Mouse (Mus musculus) heart, embryonic 12.5 days (tissue): ENCODE results near the gene Enkd1. TPM values are rescaled to one million over a fixed set of nuclear protein-coding genes. Genes with fewer than 3 reads are reported as not detected.

Experiments
- ATAC-seq: fragments of 200-750 bp; cut with Nextera tagmentation; 2 replicates; pipeline ENCODE4 v1.8.0; 2017; ENCODE audit warnings: moderate TSS enrichment, moderate library complexity; ENCODE audit not compliant: insufficient number of reproducible peaks, low FRiP score
- H3K27ac ChIP-seq: fragments of 300-500 bp; sonication (generic); 2 replicates; pipeline ENCODE4 v1.5.1; 2016; ENCODE audit warnings: mild to moderate bottlenecking, moderate library complexity; ENCODE audit not compliant: poor library complexity, severe bottlenecking
- H3K27me3 ChIP-seq: fragments of 300-500 bp; sonication (generic); replicated peaks from 2 replicates; pipeline ENCODE4 v1.6.1; 2016; ENCODE audit warnings: mild to moderate bottlenecking, moderate library complexity
- H3K36me3 ChIP-seq: fragments of 300-500 bp; sonication (generic); 2 replicates; pipeline ENCODE4 v1.6.1; 2016; ENCODE audit warnings: mild to moderate bottlenecking, moderate library complexity
- H3K4me1 ChIP-seq: fragments of 300-500 bp; sonication (generic); replicated peaks from 2 replicates; pipeline ENCODE4 v1.6.1; 2016; ENCODE audit warnings: mild to moderate bottlenecking
- H3K4me2 ChIP-seq: fragments of 300-500 bp; sonication (generic); 2 replicates; pipeline ENCODE4 v1.6.1; 2016; ENCODE audit warnings: mild to moderate bottlenecking, moderate library complexity
- H3K4me3 ChIP-seq: fragments of 300-500 bp; sonication (generic); 2 replicates; pipeline ENCODE4 v1.5.1; 2016; ENCODE audit warnings: mild to moderate bottlenecking
- H3K9ac ChIP-seq: fragments of 300-500 bp; sonication (generic); 2 replicates; pipeline ENCODE4 v1.6.1; 2016; ENCODE audit warnings: mild to moderate bottlenecking, moderate library complexity
- H3K9me3 ChIP-seq: fragments of 300-500 bp; sonication (generic); replicated peaks from 2 replicates; pipeline ENCODE4 v1.6.1; 2016; ENCODE audit warnings: mild to moderate bottlenecking, moderate library complexity
- WGBS: fragments of 180-500 bp; shearing (Covaris S2); methylation state at CpG from one replicate; pipeline ENCODE4 v1.1.7; 2016; 5-methylcytosine and 5-hydroxymethylcytosine counted together
- polyA plus RNA-seq: library from polyadenylated mRNA; unstranded; fragments of >200 nt; fragmentation: Nextera tagmentation; extraction: Ambion mirVana; gene quantifications from 2 replicates; pipeline ENCODE4 v1.2.1, GENCODE M21; 2016

The Enkd1 gene
- polyA plus RNA-seq, 1 experiment from 2014 or later, result 13.5 TPM

GRCm38 (mm10) chr8:105690978-105691377, 17.0 kb downstream of the Enkd1 start:
- WGBS, result 69% methylated on average over 14 of the region's 14 CpGs
- Histone ChIP-seq H3K9ac (no peak overlapping the region), H3K4me3 (no peak overlapping the region), H3K36me3 (peaks cover 4% of the 10 kb centered on the region), H3K4me2 (no peak overlapping the region), H3K27ac (no peak overlapping the region), H3K27me3 (peaks cover 45% of the 10 kb centered on the region), H3K4me1 (peaks cover 22% of the 10 kb centered on the region), H3K9me3 (peaks cover 8% of the 10 kb centered on the region; the same call in 1 of the 2 replicates)
- ATAC-seq, result no peak

DNA sequence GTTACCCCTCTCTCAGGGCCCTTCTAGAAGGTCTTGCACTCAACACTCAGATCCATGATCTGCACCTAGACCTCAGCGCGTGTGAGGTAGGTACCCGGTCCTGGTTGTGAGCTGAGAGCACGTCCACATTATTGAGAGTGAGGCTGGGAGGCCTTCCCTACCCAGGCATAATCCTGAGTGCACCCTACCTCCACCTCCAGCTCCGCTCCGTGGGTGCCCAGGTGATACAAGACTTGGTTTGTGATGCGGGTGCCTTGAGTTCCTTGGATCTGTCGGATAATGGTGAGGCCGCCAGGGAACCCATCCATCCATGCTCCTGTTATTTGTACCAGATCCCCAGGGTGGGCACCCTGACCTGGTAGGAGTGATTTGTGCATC, 18.0 kb downstream of the Enkd1 start:
- ATAC-seq, result no peak
- Histone ChIP-seq H3K27me3 (peaks cover 37% of the 10 kb centered on the region), H3K4me3 (no peak overlapping the region), H3K4me1 (peaks cover 31% of the 10 kb centered on the region), H3K4me2 (no peak overlapping the region), H3K36me3 (peaks cover 4% of the 10 kb centered on the region), H3K9ac (no peak overlapping the region), H3K9me3 (peaks cover 8% of the 10 kb centered on the region; the same call in 1 of the 2 replicates), H3K27ac (no peak overlapping the region)
- 85% methylated on average over 9 of the region's 9 CpGs for WGBS

GRCm38 (mm10) chr8:105689256-105689982, 18.6 kb downstream of the Enkd1 start:
- Histone ChIP-seq H3K36me3 (peaks cover 5% of the 10 kb centered on the region), H3K27me3 (peaks cover 32% of the 10 kb centered on the region), H3K27ac (no peak overlapping the region), H3K4me2 (no peak overlapping the region), H3K4me1 (peaks cover 27% of the 10 kb centered on the region), H3K4me3 (no peak overlapping the region), H3K9me3 (peaks cover 8% of the 10 kb centered on the region; the same call in 1 of the 2 replicates), H3K9ac (no peak overlapping the region)
- ATAC-seq, result no peak
- 56% methylated on average over 35 of the region's 35 CpGs for WGBS

DNA sequence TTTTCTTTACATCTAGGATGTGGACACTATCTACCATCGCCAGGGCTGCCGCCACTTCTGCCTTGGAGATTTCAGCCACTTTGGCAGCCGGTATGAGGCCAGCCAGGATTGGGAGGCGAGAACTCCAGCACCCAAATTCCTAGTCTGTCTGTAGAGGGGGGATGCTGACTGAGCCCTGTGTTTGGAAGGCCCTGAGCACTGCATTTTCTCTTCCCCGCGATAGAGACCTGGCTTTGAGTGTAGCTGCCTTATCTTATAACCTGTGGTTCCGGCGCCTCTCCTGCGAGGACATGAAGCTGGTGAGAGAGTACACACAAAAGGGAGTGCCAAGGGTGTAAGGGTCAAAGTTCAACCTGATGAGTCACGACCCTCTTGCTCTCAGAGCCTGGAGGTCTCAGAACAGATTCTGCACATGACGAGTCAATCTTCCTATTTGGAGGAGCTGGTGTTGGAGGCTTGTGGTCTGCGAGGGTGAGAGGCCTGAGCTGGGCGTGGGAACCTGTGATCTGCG, 19.7 kb downstream of the Enkd1 start:
- peaks cover 8% of the 10 kb centered on the region; the same call in 1 of the 2 replicates for H3K9me3 ChIP-seq
- WGBS, result 35% methylated on average over 14 of the region's 14 CpGs
- no peak for ATAC-seq

GRCm38 (mm10) chr8:105687512-105687911, 20.5 kb downstream of the Enkd1 start:
- no peak overlapping the region for H3K9ac ChIP-seq
- peaks cover 26% of the 10 kb centered on the region for H3K27me3 ChIP-seq
- H3K4me3 ChIP-seq, result no peak overlapping the region
- 63% methylated on average over 8 of the region's 8 CpGs for whole genome bisulfite sequencing
- ATAC-seq, result no peak
- peaks cover 19% of the 10 kb centered on the region for H3K4me1 ChIP-seq
- H3K27ac ChIP-seq, result no peak overlapping the region
- peaks cover 19% of the 10 kb centered on the region for H3K36me3 ChIP-seq
- no peak overlapping the region for H3K4me2 ChIP-seq
- peaks cover 1% of the 10 kb centered on the region; the same call in 1 of the 2 replicates for H3K9me3 ChIP-seq

More for the DNA sequence above, 19.7 kb downstream of the Enkd1 start:
- Histone ChIP-seq H3K4me3 (no peak overlapping the region), H3K4me1 (peaks cover 19% of the 10 kb centered on the region), H3K27ac (no peak overlapping the region), H3K9ac (no peak overlapping the region), H3K36me3 (peaks cover 16% of the 10 kb centered on the region), H3K4me2 (no peak overlapping the region), H3K27me3 (peaks cover 27% of the 10 kb centered on the region)

DNA sequence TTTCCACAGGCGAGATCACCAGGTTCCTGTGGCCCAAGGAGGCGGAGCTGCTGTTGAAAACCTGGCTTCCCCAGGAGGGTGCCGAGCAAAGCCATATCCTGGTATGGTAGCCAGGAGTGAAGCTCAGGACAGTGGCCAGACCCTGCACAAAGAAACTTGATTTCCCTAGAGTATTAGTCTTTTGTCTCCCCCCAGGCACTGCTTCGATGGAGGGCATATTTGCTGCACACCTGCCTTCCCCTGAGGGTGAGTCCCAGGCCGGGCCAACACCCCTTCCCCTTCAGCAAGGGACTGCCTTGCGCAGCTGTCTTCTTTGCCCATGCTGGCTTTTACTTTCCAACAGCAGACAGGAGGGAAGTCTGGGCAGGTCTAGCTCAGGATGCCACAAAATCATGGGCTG, 21.5 kb downstream of the Enkd1 start:
- no peak for ATAC-seq
- WGBS, result 68% methylated on average over 6 of the region's 6 CpGs
- H3K36me3 ChIP-seq, result peaks cover 27% of the 10 kb centered on the region
- H3K4me2 ChIP-seq, result no peak overlapping the region
- H3K27ac ChIP-seq, result no peak overlapping the region
- H3K27me3 ChIP-seq, result peaks cover 23% of the 10 kb centered on the region
- no peak overlapping the region for H3K9ac ChIP-seq
- no peaks in the 10 kb centered on the region for H3K9me3 ChIP-seq
- H3K4me3 ChIP-seq, result no peak overlapping the region
- H3K4me1 ChIP-seq, result peaks cover 19% of the 10 kb centered on the region

DNA sequence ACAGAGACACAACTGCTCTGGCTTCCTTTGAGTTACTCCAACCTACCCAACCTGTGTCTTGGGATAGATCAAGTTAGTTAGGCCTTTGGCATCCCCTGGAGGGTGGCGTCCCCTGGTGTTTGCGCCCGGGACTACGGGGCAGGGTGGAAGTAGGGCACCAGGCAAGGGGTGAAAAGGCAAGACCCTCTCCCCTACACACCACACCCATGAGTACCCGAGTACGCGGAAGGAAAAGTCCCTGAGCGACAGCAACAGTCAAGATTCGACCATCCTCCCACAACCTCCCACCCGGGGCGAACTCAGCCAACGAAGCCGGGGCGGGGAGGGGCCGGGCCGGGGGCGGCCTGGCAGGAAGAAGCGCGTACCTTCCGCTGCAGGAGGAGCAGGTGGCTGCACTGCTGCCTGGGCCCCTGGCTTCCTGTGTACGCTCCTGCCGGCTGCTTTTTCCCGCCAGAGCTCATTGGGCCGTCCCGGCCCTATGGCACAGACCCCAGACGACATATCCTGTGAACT, 22.2 kb downstream of the Enkd1 start, which contains the start of gene Carmil2:
TSS of gene Carmil2 (plus strand) at position 479 of the 513 bp plus-strand sequence.
- H3K9ac ChIP-seq, result peak within 1 kb of the TSS; percentile 54; the same call in 1 of the 2 replicates
- H3K9me3 ChIP-seq, result no peaks in the 10 kb centered on the region
- no peak within 1 kb of the TSS for H3K27ac ChIP-seq
- peaks cover 19% of the 10 kb centered on the region for H3K4me1 ChIP-seq
- H3K36me3 ChIP-seq, result peaks cover 34% of the 10 kb centered on the region
- H3K4me3 ChIP-seq, result peak within 1 kb of the TSS; percentile 28
- H3K27me3 ChIP-seq, result peaks cover 20% of the 10 kb centered on the region
- WGBS, result 12% methylated on average over 26 of the region's 26 CpGs
- ATAC-seq, result peak; percentile 49; the same call in 1 of the 2 replicates
- H3K4me2 ChIP-seq, result peak within 1 kb of the TSS; percentile 61

- Histone ChIP-seq H3K4me3 (no peak overlapping the region), H3K4me2 (peak overlapping the region; percentile 61)
Observed at GRCm38 (mm10) chr8:105685325-105685724, 22.7 kb downstream of the Enkd1 start.

DNA sequence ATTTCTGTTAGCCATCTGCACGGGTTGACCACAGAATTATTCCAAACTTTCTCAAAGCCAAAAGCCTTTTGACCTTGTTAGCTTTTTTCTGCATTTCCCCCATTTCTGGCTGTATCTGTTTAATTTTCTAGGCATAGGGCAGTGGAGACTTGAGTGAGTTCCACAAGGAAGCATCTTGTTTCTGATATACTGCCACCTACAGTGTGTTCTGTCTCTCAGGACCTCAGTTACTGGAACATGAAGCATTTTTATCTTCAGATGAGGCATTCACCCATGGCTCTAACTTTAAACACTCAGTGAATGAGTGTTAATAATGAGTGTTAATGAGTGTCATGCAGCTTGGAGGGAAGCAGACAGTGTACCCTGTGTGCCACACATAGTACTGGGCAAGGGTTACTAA, 30.1 kb downstream of the Enkd1 start:
- WGBS, result 72% methylated on average over 1 of the region's 1 CpGs
- no peak overlapping the region for H3K4me2 ChIP-seq
- H3K4me3 ChIP-seq, result no peak overlapping the region
- no peak overlapping the region for H3K27ac ChIP-seq
- H3K27me3 ChIP-seq, result no peaks in the 10 kb centered on the region
- peaks cover 91% of the 10 kb centered on the region for H3K36me3 ChIP-seq
- no peaks in the 10 kb centered on the region for H3K4me1 ChIP-seq
- no peak overlapping the region for H3K9ac ChIP-seq
- H3K9me3 ChIP-seq, result no peaks in the 10 kb centered on the region
- ATAC-seq, result no peak

More at GRCm38 (mm10) chr8:105685325-105685724, 22.7 kb downstream of the Enkd1 start:
- ATAC-seq, result no peak
- Histone ChIP-seq H3K27ac (no peak overlapping the region), H3K27me3 (peaks cover 15% of the 10 kb centered on the region), H3K36me3 (peaks cover 39% of the 10 kb centered on the region), H3K4me1 (peaks cover 19% of the 10 kb centered on the region), H3K9ac (peak overlapping the region; percentile 54; the same call in 1 of the 2 replicates), H3K9me3 (no peaks in the 10 kb centered on the region)
- 75% methylated on average over 7 of the region's 7 CpGs for WGBS

GRCm38 (mm10) chr8:105661167-105661566, 46.8 kb downstream of the Enkd1 start:
- H3K27ac ChIP-seq, result no peak overlapping the region
- H3K36me3 ChIP-seq, result peaks cover 28% of the 10 kb centered on the region
- no peak overlapping the region for H3K9ac ChIP-seq
- H3K4me2 ChIP-seq, result no peak overlapping the region
- no peak for ATAC-seq
- no peaks in the 10 kb centered on the region for H3K9me3 ChIP-seq
- H3K4me1 ChIP-seq, result no peaks in the 10 kb centered on the region
- WGBS, result 78% methylated on average over 3 of the region's 3 CpGs
- H3K4me3 ChIP-seq, result no peak overlapping the region
- no peaks in the 10 kb centered on the region for H3K27me3 ChIP-seq

DNA sequence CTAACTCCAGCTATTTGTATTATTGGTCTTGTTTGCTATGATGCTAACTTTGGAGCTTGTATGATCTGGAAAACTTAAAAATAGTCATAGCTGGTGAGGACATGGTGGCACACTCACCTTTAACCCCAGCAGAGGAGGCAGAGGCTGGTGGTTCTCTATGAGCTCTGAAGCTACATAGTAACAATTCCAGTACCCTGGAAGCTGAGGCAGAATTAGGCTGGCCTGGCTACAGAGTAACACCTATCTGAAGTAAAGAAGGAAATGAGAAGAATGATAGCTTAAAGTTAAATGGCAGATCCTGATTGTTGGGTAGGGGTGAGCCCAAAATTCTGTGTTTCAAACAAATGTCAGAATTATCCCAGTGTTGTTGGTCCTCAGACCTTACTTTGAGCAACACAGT, 50.4 kb downstream of the Enkd1 start:
- no peak overlapping the region for H3K4me3 ChIP-seq
- no peak for ATAC-seq
- H3K9ac ChIP-seq, result no peak overlapping the region
- no peaks in the 10 kb centered on the region for H3K27me3 ChIP-seq
- H3K27ac ChIP-seq, result no peak overlapping the region
- no peaks in the 10 kb centered on the region for H3K9me3 ChIP-seq
- no peak overlapping the region for H3K4me2 ChIP-seq
- H3K4me1 ChIP-seq, result no peaks in the 10 kb centered on the region; the same call in 1 of the 2 replicates
- peaks cover 22% of the 10 kb centered on the region for H3K36me3 ChIP-seq
